Mouse (Mus musculus) forebrain, embryonic 10.5 days (tissue): ENCODE results near the gene Fxyd7. TPM values are rescaled to one million over a fixed set of nuclear protein-coding genes. Genes with fewer than 3 reads are reported as not detected.

Experiments
- DNase-seq: peaks from one replicate; pipeline ENCODE4 v3.0.0-alpha.2; 2017; ENCODE audit warnings: low spot score; ENCODE audit errors: extremely low spot score
- H3K27ac ChIP-seq: fragments of 300-500 bp; sonication (generic); 2 replicates; pipeline ENCODE4 v1.5.1; 2016; ENCODE audit warnings: mild to moderate bottlenecking
- H3K27me3 ChIP-seq: fragments of 300-500 bp; sonication (generic); 2 replicates; pipeline ENCODE4 v1.6.1; 2016; ENCODE audit warnings: mild to moderate bottlenecking; ENCODE audit not compliant: poor library complexity, severe bottlenecking
- H3K36me3 ChIP-seq: fragments of 300-500 bp; sonication (generic); replicated peaks from 2 replicates; pipeline ENCODE4 v1.6.1; 2016; ENCODE audit warnings: mild to moderate bottlenecking, moderate library complexity
- H3K4me1 ChIP-seq: fragments of 300-500 bp; sonication (generic); 2 replicates; pipeline ENCODE4 v1.6.1; 2016
- H3K4me3 ChIP-seq: fragments of 300-500 bp; sonication (generic); 2 replicates; pipeline ENCODE4 v1.5.1; 2016; ENCODE audit warnings: mild to moderate bottlenecking, moderate library complexity
- H3K9me3 ChIP-seq: fragments of 300-500 bp; sonication (generic); 2 replicates; pipeline ENCODE4 v1.6.1; 2016; ENCODE audit warnings: mild to moderate bottlenecking, moderate library complexity
- WGBS: fragments of 180-500 bp; shearing (Covaris S2); methylation state at CpG from one replicate; pipeline ENCODE4 v1.1.7; 2016; 5-methylcytosine and 5-hydroxymethylcytosine counted together
- microRNA-seq: library from miRNA; unstranded; fragments of <30 nt; microRNA quantifications from one replicate; pipeline ENCODE4, GENCODE M21; 2017
- polyA plus RNA-seq: library from polyadenylated mRNA; unstranded; fragments of >200 nt; fragmentation: Nextera tagmentation; extraction: Ambion mirVana; gene quantifications from 2 replicates; pipeline ENCODE4 v1.2.1, GENCODE M21; 2016

Fxyd7 gene
- polyA plus RNA-seq, 1 experiment from 2014 or later = 1.1 TPM

DNA sequence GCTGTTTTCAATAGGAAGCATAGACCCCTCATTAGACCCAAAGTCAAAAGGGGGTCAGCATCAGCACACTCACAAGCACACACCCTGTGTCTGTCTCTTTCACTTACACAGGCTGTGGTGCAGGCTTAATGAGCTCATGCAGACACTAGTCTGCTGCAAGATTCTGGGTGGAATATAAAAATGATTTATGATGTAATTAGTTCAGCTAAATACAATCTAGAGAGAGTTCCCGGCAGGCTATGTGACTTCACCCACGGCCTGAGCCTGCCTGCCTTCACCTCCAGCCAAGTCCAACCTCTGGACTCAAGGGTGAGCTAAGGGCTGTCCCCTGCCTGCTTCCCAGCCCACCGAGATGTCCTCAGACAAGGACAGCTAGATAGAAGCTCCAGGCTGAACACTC, 42.4 kb downstream of the Fxyd7 start:
- Histone ChIP-seq H3K9me3 (no peaks in the 10 kb centered on the region), H3K4me1 (no peaks in the 10 kb centered on the region), H3K4me3 (no peak overlapping the region), H3K27me3 (no peaks in the 10 kb centered on the region), H3K27ac (no peak overlapping the region), H3K36me3 (no peaks in the 10 kb centered on the region)
- DNase-seq = no peak
- WGBS = 86% methylated on average over 3 of the region's 3 CpGs

- Histone ChIP-seq H3K27me3 (no peaks in the 10 kb centered on the region), H3K27ac (no peak overlapping the region), H3K4me1 (no peaks in the 10 kb centered on the region), H3K4me3 (no peak overlapping the region), H3K9me3 (no peaks in the 10 kb centered on the region), H3K36me3 (no peaks in the 10 kb centered on the region)
- DNase-seq = no peak
- 60% methylated on average over 1 of the region's 1 CpGs for WGBS
These were observed 43.1 kb downstream of the Fxyd7 start for GRCm38 (mm10) chr7:31008175-31008574.

DNA sequence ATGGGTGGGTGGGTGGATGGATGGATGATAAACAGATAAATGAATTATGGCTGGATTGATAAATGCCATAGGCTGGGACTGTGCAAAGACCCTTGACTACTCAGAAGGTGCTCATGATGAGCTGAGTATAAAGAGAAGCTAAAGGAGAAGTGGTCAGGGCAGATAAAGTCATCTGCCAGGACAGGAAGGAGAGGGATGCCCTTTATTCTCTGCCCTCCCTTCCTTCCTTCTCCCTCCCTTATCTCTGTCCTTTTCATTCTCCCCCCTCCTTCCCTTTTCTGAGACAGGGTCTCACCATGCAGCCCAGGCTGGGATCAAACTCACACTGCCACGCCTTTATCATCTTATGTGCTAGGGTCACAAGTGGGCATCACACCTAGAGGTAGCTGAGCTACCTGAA, 43.5 kb downstream of the Fxyd7 start:
- no peak for DNase-seq
- Histone ChIP-seq H3K4me3 (no peak overlapping the region), H3K27ac (no peak overlapping the region), H3K36me3 (no peaks in the 10 kb centered on the region), H3K27me3 (no peaks in the 10 kb centered on the region), H3K4me1 (no peaks in the 10 kb centered on the region), H3K9me3 (no peaks in the 10 kb centered on the region)
- 93% methylated on average over 1 of the region's 1 CpGs for WGBS

DNA sequence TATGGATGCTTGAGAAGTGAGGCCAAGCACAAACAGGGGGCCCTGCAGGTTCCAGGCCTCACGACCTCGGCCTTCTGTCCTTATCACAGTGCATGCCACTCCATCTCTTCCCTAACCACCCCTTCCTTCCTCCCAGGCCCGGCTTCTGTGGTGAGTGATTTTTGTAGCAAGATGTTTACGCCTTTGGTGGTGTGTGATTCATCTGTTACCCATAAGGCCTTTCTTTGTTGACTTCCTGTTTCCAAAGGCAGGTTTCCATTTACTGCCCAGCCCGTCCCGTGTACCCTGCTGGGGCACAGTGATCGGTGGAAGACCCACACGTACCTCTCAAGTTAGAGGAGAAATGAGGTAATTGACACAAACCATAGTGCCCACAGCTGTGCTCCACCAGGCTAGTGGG, 48.6 kb downstream of the Fxyd7 start:
- Histone ChIP-seq H3K9me3 (no peaks in the 10 kb centered on the region), H3K36me3 (no peaks in the 10 kb centered on the region), H3K27ac (no peak overlapping the region), H3K27me3 (no peaks in the 10 kb centered on the region), H3K4me3 (no peak overlapping the region), H3K4me1 (0 out of 2 replicates have a peak, but pooled peaks cover 4% of the 10 kb centered on the region)
- 86% methylated on average over 8 of the region's 8 CpGs for WGBS
- no peak for DNase-seq

GRCm38 (mm10) chr7:31000505-31001020, 50.7 kb downstream of the Fxyd7 start:
- no peak overlapping the region for H3K27ac ChIP-seq
- 0 out of 2 replicates have a peak, but pooled peaks cover 4% of the 10 kb centered on the region for H3K4me1 ChIP-seq
- H3K27me3 ChIP-seq = no peaks in the 10 kb centered on the region
- H3K36me3 ChIP-seq = no peaks in the 10 kb centered on the region
- no peak for DNase-seq
- peaks cover 9% of the 10 kb centered on the region for H3K9me3 ChIP-seq
- H3K4me3 ChIP-seq = no peak overlapping the region
- 78% methylated on average over 7 of the region's 7 CpGs for WGBS

DNA sequence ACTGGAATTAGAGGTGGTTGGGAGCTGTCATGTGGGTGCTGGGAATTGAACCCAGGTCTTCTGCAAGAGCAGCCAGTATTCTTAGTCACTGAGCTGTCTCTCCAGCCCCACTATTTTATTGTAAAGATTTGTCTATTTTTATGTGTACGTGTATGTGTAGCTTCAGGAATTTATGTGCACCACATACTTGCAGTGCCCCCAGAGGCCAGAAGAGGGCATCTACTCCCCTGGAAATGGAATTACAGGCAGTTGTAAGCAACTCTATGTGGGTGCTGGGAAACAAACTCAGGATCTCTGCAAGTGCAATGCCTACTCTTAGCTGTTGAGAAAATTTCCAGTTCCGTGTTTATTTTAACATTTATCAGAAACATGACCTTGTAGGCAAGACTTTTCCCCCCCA, 54.8 kb downstream of the Fxyd7 start:
- Histone ChIP-seq H3K27ac (no peak overlapping the region), H3K36me3 (no peaks in the 10 kb centered on the region), H3K9me3 (peaks cover 9% of the 10 kb centered on the region), H3K4me1 (0 out of 2 replicates have a peak, but pooled peaks cover 4% of the 10 kb centered on the region), H3K27me3 (no peaks in the 10 kb centered on the region), H3K4me3 (no peak overlapping the region)
- 96% methylated on average over 2 of the region's 2 CpGs for WGBS
- DNase-seq = no peak

GRCm38 (mm10) chr7:30993986-30994385, 57.3 kb downstream of the Fxyd7 start:
- Histone ChIP-seq H3K27ac (no peak overlapping the region), H3K4me3 (no peak overlapping the region), H3K36me3 (no peaks in the 10 kb centered on the region), H3K9me3 (peaks cover 9% of the 10 kb centered on the region), H3K27me3 (no peaks in the 10 kb centered on the region), H3K4me1 (no peaks in the 10 kb centered on the region)
- WGBS = 91% methylated on average over 5 of the region's 5 CpGs
- no peak for DNase-seq

Small RNA genes within 50 kb of the gene (microRNA-seq; reads per million reads assigned to microRNA genes)
- gene Mir7050 = not detected

Other genes with a start within 250 kb of the Fxyd7 start
- gene Ffar2, start 227.7 kb downstream of the Fxyd7 start, polyA plus RNA-seq = not detected in 2 replicates
- gene Ffar3, start 195.3 kb downstream of the Fxyd7 start, polyA plus RNA-seq = not detected in 2 replicates
- gene Ffar1, start 189.9 kb downstream of the Fxyd7 start, polyA plus RNA-seq = not detected in 2 replicates
- gene Cd22, start 171.1 kb downstream of the Fxyd7 start, polyA plus RNA-seq = not detected in 2 replicates
- gene Mag, start 136.6 kb downstream of the Fxyd7 start, polyA plus RNA-seq = 0.35 and 0.38 TPM in 2 replicates
- not detected in 2 replicates for gene Hamp2, start 126.8 kb downstream of the Fxyd7 start, polyA plus RNA-seq
- not detected in 2 replicates for gene Hamp, start 107.4 kb downstream of the Fxyd7 start, polyA plus RNA-seq
- gene Usf2, start 94.7 kb downstream of the Fxyd7 start, polyA plus RNA-seq = 24.1 and 25.6 TPM in 2 replicates
- gene Lsr, start 78.0 kb downstream of the Fxyd7 start, polyA plus RNA-seq = 41.9 and 45.9 TPM in 2 replicates
- 2.1 and 2.3 TPM in 2 replicates for gene Fam187b, start 77.7 kb downstream of the Fxyd7 start, polyA plus RNA-seq
- 10.2 and 10.4 TPM in 2 replicates for gene Fxyd5, start 9.0 kb downstream of the Fxyd7 start, polyA plus RNA-seq
- gene Fxyd1, start 5.7 kb upstream of the Fxyd7 start, polyA plus RNA-seq = 2.2 and 2.5 TPM in 2 replicates
- gene Lgi4, start 7.9 kb upstream of the Fxyd7 start, polyA plus RNA-seq = 0.58 and 0.68 TPM in 2 replicates
- 1.9 and 2.8 TPM in 2 replicates for gene Fxyd3, start 25.2 kb upstream of the Fxyd7 start, polyA plus RNA-seq
- 1.4 and 1.9 TPM in 2 replicates for gene Hpn, start 63.8 kb upstream of the Fxyd7 start, polyA plus RNA-seq
- gene Scn1b, start 75.5 kb upstream of the Fxyd7 start, polyA plus RNA-seq = 0.25 and 0.55 TPM in 2 replicates
- gene Gramd1a, start 104.4 kb upstream of the Fxyd7 start, polyA plus RNA-seq = 74.5 and 79.7 TPM in 2 replicates
- not detected in 2 replicates for gene Scgb2b2, start 239.0 kb upstream of the Fxyd7 start, polyA plus RNA-seq
- gene Scgb1b2, start 240.4 kb upstream of the Fxyd7 start, polyA plus RNA-seq = not detected in 2 replicates